Mouse (Mus musculus) neural tube, embryonic 14.5 days (tissue): ENCODE data around the gene Pate3. TPM values are rescaled to one million over a fixed set of nuclear protein-coding genes. Genes with fewer than 3 reads are reported as not detected.
A peak's percentile ranks its signal among the peaks of the same experiment; 100 is the strongest.
"Not testable (repeated sequence)": the region's sequence is repeated elsewhere in the genome, so short reads cannot be mapped to it uniquely, and the experiment has no call there.

ENCODE experiments used
- ATAC-seq: fragments of 200-750 bp; cut with Nextera tagmentation; 2 replicates; pipeline ENCODE4 v1.8.0; 2017; ENCODE audit warnings: low read depth, mild to moderate bottlenecking, moderate TSS enrichment, moderate library complexity
- H3K27ac ChIP-seq: fragments of 300-500 bp; sonication (generic); 2 replicates; pipeline ENCODE4 v1.5.1; 2014; ENCODE audit warnings: low read depth, mild to moderate bottlenecking, control low read depth, low read length, moderate library complexity, mixed read lengths
- H3K27me3 ChIP-seq: fragments of 300-500 bp; sonication (generic); 2 replicates; pipeline ENCODE4 v1.6.1; 2014; ENCODE audit warnings: low read length; ENCODE audit not compliant: control insufficient read depth, insufficient read depth
- H3K36me3 ChIP-seq: fragments of 300-500 bp; sonication (generic); 2 replicates; pipeline ENCODE4 v1.6.1; 2014; ENCODE audit warnings: low read length, mixed read lengths; ENCODE audit not compliant: control insufficient read depth, insufficient read depth
- H3K4me1 ChIP-seq: fragments of 300-500 bp; sonication (generic); 2 replicates; pipeline ENCODE4 v1.6.1; 2014; ENCODE audit warnings: low read length; ENCODE audit not compliant: control insufficient read depth, insufficient read depth
- H3K4me2 ChIP-seq: fragments of 300-500 bp; sonication (generic); 2 replicates; pipeline ENCODE4 v1.6.1; 2014; ENCODE audit warnings: mild to moderate bottlenecking, low read depth, low read length, control low read depth
- H3K4me3 ChIP-seq: fragments of 300-500 bp; sonication (generic); 2 replicates; pipeline ENCODE4 v1.5.1; 2014; ENCODE audit warnings: low read depth, low read length, control low read depth, mixed read lengths
- H3K9ac ChIP-seq: fragments of 300-500 bp; sonication (generic); replicated peaks from 2 replicates; pipeline ENCODE4 v1.6.1; 2014; ENCODE audit warnings: low read depth, mild to moderate bottlenecking, control low read depth, low read length, mixed read lengths
- H3K9me3 ChIP-seq: fragments of 300-500 bp; sonication (generic); 2 replicates; pipeline ENCODE4 v1.6.1; 2016; ENCODE audit warnings: low read length; ENCODE audit not compliant: control insufficient read depth
- WGBS: fragments of 180-500 bp; shearing (Covaris S2); extraction: QIAGEN DNeasy Blood & Tissue Kit; methylation state at CpG from one replicate; pipeline ENCODE4 v1.1.7; 2014; 5-methylcytosine and 5-hydroxymethylcytosine counted together
- polyA plus RNA-seq: library from polyadenylated mRNA; unstranded; fragments of >200 nt; fragmentation: Nextera tagmentation; extraction: Ambion mirVana; gene quantifications from 2 replicates; pipeline ENCODE4 v1.2.1, GENCODE M21; 2014

Gene Pate3
- polyA plus RNA-seq, result not detected in 2 replicates

DNA sequence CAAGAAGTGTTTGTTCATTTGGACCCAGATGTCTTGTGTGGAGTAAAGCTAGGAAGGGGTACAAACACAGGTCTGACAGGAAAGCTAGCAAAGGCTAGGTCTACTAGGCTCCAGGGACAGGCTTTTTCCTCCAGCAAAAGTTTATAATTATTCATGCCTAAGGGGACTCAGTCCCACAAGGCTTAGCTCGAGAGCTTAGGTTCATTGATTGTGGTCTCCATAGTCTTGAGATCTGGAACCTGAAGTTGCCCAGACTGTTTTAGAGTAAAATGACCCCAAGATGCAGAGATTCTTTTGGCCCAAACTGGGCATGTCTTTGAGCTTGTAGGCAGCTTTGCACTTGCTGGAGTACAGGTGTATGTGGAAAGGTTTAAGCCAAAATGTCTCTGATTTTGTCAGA lies at the start of gene Pate3:
TSS of gene Pate3 (minus strand) at position 101 of the 400 bp plus-strand sequence.
- Histone ChIP-seq H3K9me3 (no peaks in the 10 kb centered on the region), H3K36me3 (no peaks in the 10 kb centered on the region), H3K27ac (no peak within 1 kb of the TSS), H3K4me2 (no peak within 1 kb of the TSS), H3K9ac (no peak within 1 kb of the TSS), H3K27me3 (no peaks in the 10 kb centered on the region), H3K4me1 (no peaks in the 10 kb centered on the region), H3K4me3 (no peak within 1 kb of the TSS)
- 74% methylated on average over 1 of the region's 1 CpGs for WGBS
- no peak for ATAC-seq

DNA sequence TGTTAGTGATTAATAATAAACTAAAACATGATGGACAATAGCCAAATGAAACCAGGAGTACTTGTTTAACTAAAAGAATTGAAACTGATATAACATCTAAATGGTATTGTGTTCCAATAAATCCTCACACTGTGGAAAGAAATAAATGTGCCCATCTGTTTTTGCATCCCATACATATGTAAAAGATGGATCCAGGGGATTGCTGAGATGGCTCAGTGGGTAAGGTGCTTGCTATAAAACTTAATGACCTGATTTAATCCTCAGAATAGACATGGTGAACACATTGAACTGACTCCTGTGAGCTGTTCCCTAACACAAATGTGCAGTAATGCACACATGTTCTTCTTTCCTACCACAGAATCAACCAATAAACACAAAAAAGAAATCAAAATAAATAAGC lies 43.9 kb upstream of the Pate3 start:
- ATAC-seq, result peak; percentile 60; the same call in 1 of the 2 replicates
- Histone ChIP-seq H3K9ac (no peak overlapping the region), H3K27me3 (no peaks in the 10 kb centered on the region), H3K4me1 (no peaks in the 10 kb centered on the region), H3K27ac (no peak overlapping the region), H3K4me2 (no peak overlapping the region), H3K4me3 (no peak overlapping the region), H3K36me3 (no peaks in the 10 kb centered on the region), H3K9me3 (no peaks in the 10 kb centered on the region)

DNA sequence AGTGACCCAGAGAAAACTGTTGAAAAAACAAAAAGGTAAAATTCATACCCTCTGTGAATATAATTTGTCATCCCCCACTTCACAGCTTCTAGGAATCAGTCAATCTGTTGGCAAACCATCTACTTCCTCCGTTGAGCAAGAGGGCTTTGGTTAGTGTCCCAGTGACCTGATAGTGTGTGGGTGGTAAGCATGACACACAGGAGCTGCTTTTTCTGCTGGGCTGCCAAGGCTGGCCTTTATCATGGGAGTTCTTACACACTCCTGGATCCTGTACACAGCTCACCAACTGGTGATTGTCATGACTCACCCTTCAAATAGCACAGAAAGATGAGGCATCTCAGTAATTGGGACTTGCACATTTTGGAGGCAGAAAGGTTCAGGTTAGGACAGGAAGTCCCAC lies 39.0 kb upstream of the Pate3 start, which contains the start of gene Pate1:
TSS of gene Pate1 (minus strand) at position 378 of the 400 bp plus-strand sequence.
- H3K36me3 ChIP-seq, result no peaks in the 10 kb centered on the region
- no peaks in the 10 kb centered on the region for H3K4me1 ChIP-seq
- no peak for ATAC-seq
- no peaks in the 10 kb centered on the region for H3K9me3 ChIP-seq
- H3K9ac ChIP-seq, result no peak within 1 kb of the TSS
- H3K4me2 ChIP-seq, result no peak within 1 kb of the TSS
- H3K4me3 ChIP-seq, result no peak within 1 kb of the TSS
- 56% methylated on average over 1 of the region's 1 CpGs for WGBS
- no peak within 1 kb of the TSS for H3K27ac ChIP-seq
- no peaks in the 10 kb centered on the region for H3K27me3 ChIP-seq

DNA sequence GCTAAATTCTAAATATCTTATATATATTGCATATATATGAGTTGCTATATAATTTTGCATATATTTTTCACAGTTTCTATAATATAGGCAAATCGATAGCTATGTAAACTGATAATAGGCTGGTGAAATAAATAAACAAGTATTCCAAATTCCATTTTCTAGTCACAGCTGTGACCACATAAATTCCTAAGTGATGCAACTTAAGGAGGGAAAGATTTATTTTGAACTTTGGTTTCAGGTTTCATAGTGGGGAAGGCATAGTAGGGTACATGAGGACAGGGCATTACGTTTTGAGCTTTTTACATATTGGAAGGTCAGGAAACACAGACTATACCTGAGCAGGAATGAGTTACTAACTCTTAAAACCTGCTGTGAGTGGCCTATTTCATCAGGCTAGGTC lies 25.6 kb upstream of the Pate3 start:
- ATAC-seq, result no peak
- no peaks in the 10 kb centered on the region for H3K36me3 ChIP-seq
- no peak overlapping the region for H3K4me3 ChIP-seq
- H3K9ac ChIP-seq, result no peak overlapping the region
- H3K4me1 ChIP-seq, result no peaks in the 10 kb centered on the region
- no peak overlapping the region for H3K27ac ChIP-seq
- H3K9me3 ChIP-seq, result no peaks in the 10 kb centered on the region
- no peaks in the 10 kb centered on the region for H3K27me3 ChIP-seq
- 90% methylated on average over 2 of the region's 2 CpGs for WGBS
- no peak overlapping the region for H3K4me2 ChIP-seq

DNA sequence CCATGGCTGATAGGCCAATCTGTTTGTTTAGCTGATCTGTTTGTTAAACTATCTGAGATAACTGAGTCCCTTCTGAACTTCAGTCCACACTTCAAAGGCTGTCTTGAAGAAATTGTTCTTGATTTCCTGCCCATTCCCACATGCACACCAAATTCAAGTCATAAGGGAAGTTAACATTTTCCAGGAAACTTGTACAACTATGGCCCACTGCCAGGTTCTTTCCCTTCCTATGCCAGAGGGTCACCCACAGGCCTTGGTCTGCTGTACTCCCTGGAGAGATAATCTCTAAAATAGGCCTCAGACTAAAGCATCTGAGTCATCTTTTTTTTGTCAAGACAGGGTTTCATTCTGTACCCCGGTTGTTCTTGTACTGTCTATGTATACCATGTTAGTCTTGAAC lies 15.0 kb downstream of the Pate3 start:
- Histone ChIP-seq H3K4me1 (no peaks in the 10 kb centered on the region), H3K9me3 (no peaks in the 10 kb centered on the region), H3K36me3 (no peaks in the 10 kb centered on the region), H3K4me2 (no peak overlapping the region), H3K9ac (no peak overlapping the region), H3K27ac (no peak overlapping the region), H3K4me3 (no peak overlapping the region), H3K27me3 (no peaks in the 10 kb centered on the region)
- ATAC-seq, result no peak
- WGBS, result 94% methylated on average over 1 of the region's 1 CpGs

DNA sequence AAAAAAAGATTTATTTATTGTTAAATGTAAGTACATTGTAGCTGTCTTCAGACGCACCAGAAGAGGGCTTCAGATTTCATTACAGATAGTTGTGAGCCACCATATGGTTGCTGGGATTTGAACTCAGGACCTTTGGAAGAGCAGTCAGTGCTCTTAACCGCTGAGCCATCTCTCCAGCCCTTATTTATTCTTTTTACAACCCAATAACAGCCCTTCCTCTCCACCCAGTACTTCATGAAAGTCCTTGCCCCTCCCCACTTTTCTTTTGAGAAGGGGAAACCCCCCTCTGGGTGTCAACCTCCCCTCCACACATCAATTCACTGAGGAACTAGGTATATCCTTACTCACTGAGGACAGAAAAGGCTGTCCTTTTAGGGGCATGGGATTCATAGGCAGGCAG lies 31.2 kb downstream of the Pate3 start:
- H3K4me1 ChIP-seq, ATAC-seq, H3K4me3 ChIP-seq, H3K36me3 ChIP-seq, H3K27me3 ChIP-seq, H3K9ac ChIP-seq, H3K4me2 ChIP-seq, H3K27ac ChIP-seq, H3K9me3 ChIP-seq: not testable (repeated sequence)
- WGBS, result 56% methylated on average over 2 of the region's 2 CpGs

DNA sequence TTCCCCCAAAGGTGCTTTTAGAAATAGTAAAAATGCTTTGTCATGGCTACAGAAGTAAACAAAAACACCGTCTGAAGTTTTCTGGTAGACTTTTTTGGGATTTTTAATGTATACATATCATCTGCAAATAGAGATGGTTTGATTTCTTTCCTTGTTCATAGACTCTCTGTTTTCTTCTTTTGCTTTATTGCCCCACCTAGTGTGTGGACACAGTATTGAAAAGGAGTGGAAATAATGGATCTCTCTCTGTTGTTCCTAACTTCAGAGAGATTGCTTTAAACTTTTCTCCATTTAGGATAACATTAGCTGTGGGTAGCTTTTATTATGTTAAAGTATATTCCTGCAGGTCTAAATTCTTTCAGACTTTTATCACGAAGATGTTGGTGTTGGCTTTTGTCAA lies 34.0 kb downstream of the Pate3 start:
- H3K4me3 ChIP-seq, result no peak overlapping the region
- H3K36me3 ChIP-seq, result no peaks in the 10 kb centered on the region
- H3K9me3 ChIP-seq, result no peaks in the 10 kb centered on the region
- H3K4me2 ChIP-seq, result no peak overlapping the region
- H3K27ac ChIP-seq, result no peak overlapping the region
- 29% methylated on average over 2 of the region's 2 CpGs for WGBS
- H3K9ac ChIP-seq, result no peak overlapping the region
- H3K4me1 ChIP-seq, result no peaks in the 10 kb centered on the region
- H3K27me3 ChIP-seq, result no peaks in the 10 kb centered on the region
- no peak for ATAC-seq

DNA sequence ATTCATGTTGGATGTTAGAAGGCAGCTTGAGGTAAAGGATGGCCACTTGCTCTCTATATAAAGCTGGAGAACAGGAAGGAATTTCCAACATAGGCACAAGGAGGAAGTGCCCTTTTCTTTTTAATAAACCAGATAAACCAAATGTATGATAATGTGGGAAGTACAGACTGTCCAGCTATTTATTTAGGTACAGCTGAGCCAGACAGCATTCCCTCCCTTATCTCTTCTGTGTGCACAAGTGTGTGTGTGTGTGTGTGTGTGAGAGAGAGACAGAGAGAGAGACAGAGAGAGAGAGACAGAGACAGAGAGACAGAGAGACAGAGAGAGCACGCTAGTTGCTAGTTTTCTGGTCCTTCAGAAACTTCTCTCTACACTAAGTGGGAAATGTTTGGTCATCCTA lies 36.2 kb downstream of the Pate3 start, which contains the start of gene Pate4:
TSS of gene Pate4 (minus strand) at position 101 of the 400 bp plus-strand sequence.
- Histone ChIP-seq H3K4me2 (no peak within 1 kb of the TSS), H3K27ac (no peak within 1 kb of the TSS), H3K36me3 (no peaks in the 10 kb centered on the region), H3K4me1 (no peaks in the 10 kb centered on the region), H3K27me3 (no peaks in the 10 kb centered on the region), H3K9ac (no peak within 1 kb of the TSS), H3K9me3 (no peaks in the 10 kb centered on the region), H3K4me3 (no peak within 1 kb of the TSS)
- 90% methylated on average over 1 of the region's 1 CpGs for WGBS
- no peak for ATAC-seq

DNA sequence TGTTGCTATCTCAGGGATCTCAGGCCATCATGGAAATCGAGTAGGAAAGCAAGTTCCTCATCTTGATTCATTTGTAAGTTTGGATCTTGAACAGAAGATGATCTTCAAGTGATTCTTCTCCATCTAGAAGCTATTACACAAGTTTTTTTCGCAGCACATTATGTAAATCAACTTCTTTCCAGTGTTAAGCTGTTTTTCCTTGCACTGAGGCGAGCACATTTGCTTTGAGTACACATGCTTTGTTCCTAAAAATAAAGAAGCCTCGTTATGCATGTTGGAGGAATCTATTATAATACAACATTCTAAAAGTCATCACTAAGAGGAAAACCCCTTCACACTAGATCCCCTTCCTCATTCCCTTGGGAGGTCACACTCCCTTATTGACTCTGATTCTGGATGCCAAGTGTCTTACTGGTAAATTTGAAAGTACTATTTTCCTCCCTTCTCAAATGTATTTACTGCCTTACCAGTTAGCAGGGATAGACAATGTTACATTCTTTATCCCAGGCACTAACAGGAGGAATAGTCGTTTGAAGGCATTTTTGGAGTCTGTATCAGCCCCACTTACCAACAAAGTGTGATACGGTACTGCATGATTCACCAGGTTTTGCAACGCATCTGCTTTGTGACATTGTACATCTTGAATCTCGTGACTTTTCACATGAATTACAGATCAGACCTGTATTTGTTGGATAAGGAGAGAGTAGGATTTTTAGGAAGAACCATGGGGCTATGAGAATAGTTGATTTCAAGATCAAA lies 40.2 kb downstream of the Pate3 start:
- H3K27ac ChIP-seq, result no peak overlapping the region
- H3K27me3 ChIP-seq, result no peaks in the 10 kb centered on the region
- WGBS, result 68% methylated on average over 8 of the region's 8 CpGs
- no peak for ATAC-seq
- no peak overlapping the region for H3K9ac ChIP-seq
- H3K36me3 ChIP-seq, result no peaks in the 10 kb centered on the region
- H3K4me3 ChIP-seq, result no peak overlapping the region
- H3K4me2 ChIP-seq, result no peak overlapping the region
- H3K4me1 ChIP-seq, result no peaks in the 10 kb centered on the region
- no peaks in the 10 kb centered on the region for H3K9me3 ChIP-seq
